Mouse (Mus musculus) MEL (cell line): ENCODE measurements at regions not wholly inside any gene's neighbourhood (a gene's known extent, or its start where the extent isn't known, plus 50 kb on each side); places are given as distances from the start of the nearest gene placed in this dataset.

Experiments
- CTCF ChIP-seq, 3 experiments: IDR thresholded peaks in 2 of 3; conservative IDR thresholded peaks in 1 of 3; 2 replicates each; pipeline ENCODE4 v1.5.1; 2011 to 2012; ENCODE audit warnings: low read length in 3 of 3, low read depth in 2 of 3, mild to moderate bottlenecking in 2 of 3, improper control_type of control experiment in 1 of 3, inconsistent platforms in 1 of 3, mixed read lengths in 1 of 3, moderate library complexity in 1 of 3; ENCODE audit not compliant: control insufficient read depth in 1 of 3, insufficient read depth in 1 of 3, poor library complexity in 1 of 3, severe bottlenecking in 1 of 3
- GABPA ChIP-seq: IDR thresholded peaks from 2 replicates; pipeline ENCODE4 v1.6.1; 2012; ENCODE audit warnings: low read depth, mild to moderate bottlenecking, inconsistent platforms, low read length, improper control_type of control experiment, moderate library complexity
- KAT2A ChIP-seq: conservative IDR thresholded peaks from 2 replicates; pipeline ENCODE4 v1.6.1; 2012; ENCODE audit warnings: low read depth, low read length, improper control_type of control experiment, inconsistent platforms
- RAD21 ChIP-seq: IDR thresholded peaks from 2 replicates; pipeline ENCODE4 v1.6.1; 2011; ENCODE audit warnings: mild to moderate bottlenecking, low read depth, low read length, improper control_type of control experiment
- TCF12 ChIP-seq: IDR thresholded peaks from 2 replicates; pipeline ENCODE4 v1.6.1; 2014; ENCODE audit warnings: low read depth, mild to moderate bottlenecking, inconsistent platforms, low read length, improper control_type of control experiment, moderate library complexity

- TF ChIP-seq TCF12 (no peak), CTCF (IDR thresholded peaks at IDR 0.05 in 2 of 3, conservative IDR thresholded peaks at IDR 0.05 in 1 of 3; ENCODE audit: control insufficient read depth in 1 of 3, insufficient read depth in 1 of 3, low read depth in 2 of 3, low read length in 3 of 3, poor library complexity in 1 of 3, severe bottlenecking in 1 of 3) (no peak), RAD21 (no peak), GABPA (no peak), KAT2A (no peak)
Observed at GRCm38 (mm10) chr3:20822226-20822625, 455.2 kb upstream of the Agtr1b start.
